ENCODE assay signal across 9 mouse cellular contexts in genomic region chr6:72851633-72852032, GRCm38 (mm10). TPM values are rescaled to one million over a fixed set of nuclear protein-coding genes. Genes with fewer than 3 reads are reported as not detected.
A peak's percentile ranks its signal among the peaks of the same experiment; 100 is the strongest.
DNase-seq lines count a peak whose midpoint lies in the region; ATAC-seq and TF ChIP-seq lines count a peak whose summit lies in the region.
"Had no signal": no experiment of that assay in that cellular context is flagged by ENCODE, and none has a peak within 500 bp of the region (broad histone marks: within the 10 kb centered on the region; RNA-seq: fewer than 3 reads in every experiment).

No protein-coding gene starts in this region.

- peaks cover 54% of the 10 kb centered on the region for H3K36me3 ChIP-seq in kidney, postnatal 0 days (ENCODE audit: insufficient read depth, low read length)
- H3K36me3 ChIP-seq in neural tube, embryonic 12.5 days, result peaks cover 48% of the 10 kb centered on the region
- peaks cover 58% of the 10 kb centered on the region for H3K36me3 ChIP-seq in hindbrain, embryonic 12.5 days

- no peaks in the 10 kb centered on the region for H3K9me3 ChIP-seq in kidney, postnatal 0 days (replicated peaks; ENCODE audit: low read length)
- no peaks in the 10 kb centered on the region; the same call in 1 of the 2 replicates for H3K9me3 ChIP-seq in neural tube, embryonic 12.5 days
- 0 out of 2 replicates have a peak, but pooled peaks cover 3% of the 10 kb centered on the region for H3K9me3 ChIP-seq in hindbrain, embryonic 12.5 days (replicated peaks)
- H3K9me3 ChIP-seq: embryonic facial prominence, embryonic 12.5 days had no signal

- no peaks in the 10 kb centered on the region for H3K27me3 ChIP-seq in kidney, postnatal 0 days (ENCODE audit: insufficient read depth, low read length)
- H3K27me3 ChIP-seq in neural tube, embryonic 12.5 days (replicated peaks), result no peaks in the 10 kb centered on the region
- no peaks in the 10 kb centered on the region for H3K27me3 ChIP-seq in hindbrain, embryonic 12.5 days
- H3K27me3 ChIP-seq: embryonic facial prominence, embryonic 12.5 days had no signal

- H3K27ac ChIP-seq in kidney, postnatal 0 days, result no peak overlapping the region
- no peak overlapping the region for H3K27ac ChIP-seq in neural tube, embryonic 12.5 days
- no peak overlapping the region for H3K27ac ChIP-seq in hindbrain, embryonic 12.5 days
- H3K27ac ChIP-seq: embryonic facial prominence, embryonic 12.5 days had no signal

- 0 out of 2 replicates have a peak, but pooled peaks have one; percentile 52 for ATAC-seq in kidney, postnatal 0 days (replicated peaks; ENCODE audit: low FRiP score, low read depth)
- ATAC-seq in neural tube, embryonic 12.5 days (ENCODE audit: low FRiP score, low read depth), result 0 out of 2 replicates have a peak, but pooled peaks have one; percentile 68
- ATAC-seq in hindbrain, embryonic 12.5 days (ENCODE audit: low FRiP score), result no peak

- no peaks in the 10 kb centered on the region for H3K4me1 ChIP-seq in kidney, postnatal 0 days (replicated peaks; ENCODE audit: insufficient read depth, low read length)
- H3K4me1 ChIP-seq in neural tube, embryonic 12.5 days, result no peaks in the 10 kb centered on the region
- no peaks in the 10 kb centered on the region for H3K4me1 ChIP-seq in hindbrain, embryonic 12.5 days
- H3K4me1 ChIP-seq: embryonic facial prominence, embryonic 12.5 days had no signal

- H3K4me2 ChIP-seq in kidney, postnatal 0 days (ENCODE audit: low read length), result no peak overlapping the region
- H3K4me2 ChIP-seq in neural tube, embryonic 12.5 days (replicated peaks), result no peak overlapping the region
- no peak overlapping the region for H3K4me2 ChIP-seq in hindbrain, embryonic 12.5 days (replicated peaks)
- H3K4me2 ChIP-seq: embryonic facial prominence, embryonic 12.5 days had no signal

- H3K9ac ChIP-seq in kidney, postnatal 0 days (ENCODE audit: low read depth, low read length), result no peak overlapping the region
- no peak overlapping the region for H3K9ac ChIP-seq in neural tube, embryonic 12.5 days
- no peak overlapping the region for H3K9ac ChIP-seq in hindbrain, embryonic 12.5 days
- H3K9ac ChIP-seq: embryonic facial prominence, embryonic 12.5 days had no signal

- peak; percentile 60 for DNase-seq in heart, postnatal 4 days
- DNase-seq in heart, adult 9 months (ENCODE audit: low spot score in 2 of 2), result no peak
- peak; percentile 58 to 62 for DNase-seq in B cell, adult 2 months
- peak; percentile 41 for DNase-seq in MEL-GATA-1-ER (ENCODE audit: extremely low read depth, low read depth)
- DNase-seq in kidney, postnatal 0 days (ENCODE audit: low spot score), result peak; percentile 57
- DNase-seq in urinary bladder, postnatal 4 days (ENCODE audit: low spot score in 2 of 2), result no peak

- no peak overlapping the region for H3K4me3 ChIP-seq in kidney, postnatal 0 days (replicated peaks; ENCODE audit: low read depth, low read length)
- no peak overlapping the region for H3K4me3 ChIP-seq in neural tube, embryonic 12.5 days
- no peak overlapping the region for H3K4me3 ChIP-seq in hindbrain, embryonic 12.5 days
- H3K4me3 ChIP-seq: embryonic facial prominence, embryonic 12.5 days had no signal

- 83% methylated on average over 5 of the region's 5 CpGs for WGBS in kidney, postnatal 0 days
- 84% methylated on average over 5 of the region's 5 CpGs for WGBS in neural tube, embryonic 12.5 days
- 81% methylated on average over 5 of the region's 5 CpGs for WGBS in hindbrain, embryonic 12.5 days

- TF ChIP-seq CTCF in kidney, postnatal 0 days (IDR thresholded peaks at IDR 0.05; ENCODE audit: low read depth), result peak; percentile 77

RNA-seq across cellular contexts. Expression of gene Kcmf1, which starts 48.1 kb away (rescaled TPM):
- total RNA-seq in heart, postnatal 4 days (2021), result 10 to 100 TPM; 95.8 to 98.9 TPM
- polyA plus RNA-seq in kidney, postnatal 0 days (2015; fragmentation: Nextera tagmentation; extraction: Ambion mirVana), result 53.6 and 57.7 TPM in 2 replicates
- 45.9 and 46.7 TPM in 2 replicates for polyA plus RNA-seq in neural tube, embryonic 12.5 days (2016; fragmentation: Nextera tagmentation; extraction: Ambion mirVana)
- 46.5 and 49.0 TPM in 2 replicates for polyA plus RNA-seq in hindbrain, embryonic 12.5 days (2016; fragmentation: Nextera tagmentation; extraction: Ambion mirVana)

Comparison
In these comparisons a context has a peak if more than half of its experiments do, and no peak if none do; other contexts are left out.
1. DNase-seq: peak in heart, postnatal 4 days (single experiment), B cell, adult 2 months (2 of 2), MEL-GATA-1-ER (single experiment) and kidney, postnatal 0 days (single experiment); none in heart, adult 9 months (0 of 2) and urinary bladder, postnatal 4 days (0 of 2).